Mouse (Mus musculus) urinary bladder, postnatal 14 days (tissue): ENCODE measurements around the gene Gm3409.
"Not testable (repeated sequence)": the region's sequence is repeated elsewhere in the genome, so short reads cannot be mapped to it uniquely, and the experiment has no call there.

Source experiments
- DNase-seq: peaks from one replicate; pipeline ENCODE4 v3.0.0; 2021; ENCODE audit warnings: low spot score

Gene Gm3409

DNA sequence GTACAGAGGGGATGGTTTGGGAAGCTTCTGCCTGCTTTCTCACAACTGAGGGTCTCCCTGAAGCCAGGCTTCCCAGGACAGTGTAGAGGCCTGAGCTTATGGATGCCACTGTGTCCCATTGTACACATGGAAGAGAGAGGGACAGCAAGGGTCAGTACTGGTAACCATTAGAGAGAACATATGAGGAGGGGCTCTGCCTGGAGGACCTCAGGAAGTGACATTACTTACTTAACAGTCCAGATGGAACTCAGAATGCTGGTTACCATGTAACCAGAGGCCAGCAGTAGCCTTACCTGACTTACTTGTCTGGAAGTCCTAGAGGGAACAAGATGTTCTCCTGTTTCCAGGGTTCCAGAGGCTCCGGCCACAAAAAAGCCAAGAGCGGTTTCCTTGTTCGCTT, at the start of gene Gm3409:
Gm3409 (plus strand) TSS at position 301 of the 400 bp plus-strand sequence.
- not testable (repeated sequence) for DNase-seq

DNA sequence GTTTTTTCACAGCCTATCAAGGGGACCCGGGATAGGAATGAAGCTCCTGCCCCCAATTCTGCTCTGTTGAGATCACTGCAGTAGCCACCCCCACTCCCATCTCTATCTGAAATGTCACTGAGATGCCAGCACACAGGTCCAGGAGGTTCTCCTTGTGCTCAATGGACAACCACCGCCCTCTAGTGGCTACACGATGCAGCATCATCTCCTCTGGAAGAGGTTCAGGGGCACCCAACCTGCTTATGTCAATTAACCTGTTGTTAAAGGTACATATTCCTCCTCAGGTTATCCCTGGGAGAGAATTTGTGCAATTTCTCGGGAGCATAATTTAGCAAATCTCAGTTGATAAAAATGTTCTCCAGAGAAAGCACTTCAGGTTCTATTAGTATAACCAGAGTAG, 48.5 kb upstream of the Gm3409 start:
- peak; percentile 22 for DNase-seq

GRCm38 (mm10) chr5:146491063-146491462, 46.4 kb upstream of the Gm3409 start, which contains the start of gene Gm6370:
Gene Gm6370 (plus strand): TSS chr5:146491363.
- not testable (repeated sequence) for DNase-seq

GRCm38 (mm10) chr5:146502099-146502498, 35.3 kb upstream of the Gm3409 start, which contains the start of gene 4930449I24Rik:
Gene 4930449I24Rik (plus strand): TSS chr5:146502399.
- DNase-seq: not testable (repeated sequence)

DNA sequence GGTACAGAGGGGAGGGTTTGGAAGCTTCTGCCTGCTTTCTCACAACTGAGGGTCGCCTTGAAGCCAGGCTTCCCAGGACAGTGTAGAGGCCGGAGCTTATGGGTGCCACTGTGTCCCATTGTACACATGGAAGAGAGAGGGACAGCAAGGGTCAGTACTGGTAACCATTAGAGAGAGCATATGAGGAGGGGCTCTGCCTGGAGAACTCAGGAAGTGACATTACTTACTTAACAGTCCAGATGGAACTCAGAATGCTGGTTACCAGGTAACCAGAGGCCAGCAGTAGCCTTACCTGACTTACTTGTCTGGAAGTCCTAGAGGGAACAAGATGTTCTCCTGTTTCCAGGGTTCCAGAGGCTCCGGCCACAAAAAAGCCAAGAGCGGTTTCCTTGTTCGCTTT, 23.6 kb upstream of the Gm3409 start, which contains the start of gene Gm3402:
Gm3402 (plus strand) TSS at position 301 of the 400 bp plus-strand sequence.
- DNase-seq: not testable (repeated sequence)

GRCm38 (mm10) chr5:146525501-146525900, 11.9 kb upstream of the Gm3409 start, which contains the start of gene Gm3404:
Gene Gm3404 (plus strand): TSS chr5:146525801.
- not testable (repeated sequence) for DNase-seq

DNA sequence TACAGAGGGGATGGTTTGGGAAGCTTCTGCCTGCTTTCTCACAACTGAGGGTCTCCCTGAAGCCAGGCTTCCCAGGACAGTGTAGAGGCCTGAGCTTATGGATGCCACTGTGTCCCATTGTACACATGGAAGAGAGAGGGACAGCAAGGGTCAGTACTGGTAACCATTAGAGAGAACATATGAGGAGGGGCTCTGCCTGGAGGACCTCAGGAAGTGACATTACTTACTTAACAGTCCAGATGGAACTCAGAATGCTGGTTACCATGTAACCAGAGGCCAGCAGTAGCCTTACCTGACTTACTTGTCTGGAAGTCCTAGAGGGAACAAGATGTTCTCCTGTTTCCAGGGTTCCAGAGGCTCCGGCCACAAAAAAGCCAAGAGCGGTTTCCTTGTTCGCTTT, 18.4 kb downstream of the Gm3409 start, which contains the start of gene Gm3415:
Gm3415 (plus strand) TSS at position 301 of the 400 bp plus-strand sequence.
- not testable (repeated sequence) for DNase-seq

DNA sequence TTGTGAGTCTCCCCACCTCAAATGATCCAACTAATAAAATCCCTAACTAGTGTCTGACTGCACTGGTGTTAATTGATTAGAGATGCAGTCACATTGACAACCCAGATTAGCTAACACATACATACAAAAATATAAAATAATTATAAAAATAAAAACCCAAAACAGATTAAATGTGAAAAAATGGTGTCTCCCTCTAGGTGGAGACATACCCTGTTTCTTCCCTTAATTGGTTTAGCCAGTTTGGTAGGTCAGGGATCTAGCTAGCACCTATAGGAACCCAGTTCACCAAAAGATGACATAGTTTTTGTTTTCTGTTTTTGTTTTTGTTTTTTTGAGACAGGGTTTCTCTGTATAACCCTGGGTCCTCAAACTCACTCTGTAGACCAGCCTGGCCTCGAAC, 26.8 kb downstream of the Gm3409 start:
- no peak for DNase-seq

- no peak for DNase-seq
Observed at GRCm38 (mm10) chr5:146567054-146567453, 29.6 kb downstream of the Gm3409 start.

DNA sequence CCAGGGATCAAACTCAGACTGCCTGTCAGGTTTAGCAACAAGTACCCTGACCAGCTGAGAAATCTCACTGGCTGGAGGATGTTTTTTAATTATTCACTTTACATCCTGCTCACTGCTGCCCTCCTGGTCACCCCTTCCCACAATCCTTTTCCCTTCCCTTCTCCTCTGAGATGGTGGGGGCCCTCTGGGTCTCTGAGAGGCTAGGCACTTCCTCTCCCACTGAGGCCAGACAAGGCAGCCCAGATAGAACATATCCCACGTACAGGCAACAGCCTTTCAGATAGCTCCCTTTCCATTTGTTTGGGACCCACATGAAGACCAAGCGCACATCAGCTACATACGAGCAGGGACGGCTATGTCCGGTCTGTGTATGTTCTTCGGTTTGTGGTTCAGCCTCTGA, 32.7 kb downstream of the Gm3409 start:
- not testable (repeated sequence) for DNase-seq

- not testable (repeated sequence) for DNase-seq
Observed at GRCm38 (mm10) chr5:146571830-146572734, 34.6 kb downstream of the Gm3409 start.

DNA sequence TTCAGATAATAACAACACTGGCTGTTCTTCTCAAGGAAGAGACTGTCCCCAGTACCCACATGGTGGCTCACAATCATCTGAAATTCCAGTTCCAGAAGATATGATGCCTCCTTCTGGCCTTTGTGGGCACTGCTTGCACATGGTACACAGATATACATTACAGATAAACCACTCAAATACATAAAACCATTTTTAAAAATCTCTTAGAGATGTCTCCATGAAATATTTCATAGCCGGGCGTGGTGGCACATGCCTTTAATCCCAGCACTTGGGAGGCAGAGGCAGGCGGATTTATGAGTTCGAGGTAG, 35.2 kb downstream of the Gm3409 start:
- DNase-seq: not testable (repeated sequence)

GRCm38 (mm10) chr5:146576668-146577067, 39.2 kb downstream of the Gm3409 start:
- DNase-seq: no peak

- DNase-seq: no peak
Observed at GRCm38 (mm10) chr5:146584156-146584477, 46.7 kb downstream of the Gm3409 start.

GRCm38 (mm10) chr5:146584478-146585306, 47.2 kb downstream of the Gm3409 start, which contains the start of gene Gpr12:
Gene Gpr12 (minus strand): TSS chr5:146585239.
- DNase-seq: no peak

GRCm38 (mm10) chr5:146585307-146585651, 47.8 kb downstream of the Gm3409 start:
- DNase-seq: no peak

DNA sequence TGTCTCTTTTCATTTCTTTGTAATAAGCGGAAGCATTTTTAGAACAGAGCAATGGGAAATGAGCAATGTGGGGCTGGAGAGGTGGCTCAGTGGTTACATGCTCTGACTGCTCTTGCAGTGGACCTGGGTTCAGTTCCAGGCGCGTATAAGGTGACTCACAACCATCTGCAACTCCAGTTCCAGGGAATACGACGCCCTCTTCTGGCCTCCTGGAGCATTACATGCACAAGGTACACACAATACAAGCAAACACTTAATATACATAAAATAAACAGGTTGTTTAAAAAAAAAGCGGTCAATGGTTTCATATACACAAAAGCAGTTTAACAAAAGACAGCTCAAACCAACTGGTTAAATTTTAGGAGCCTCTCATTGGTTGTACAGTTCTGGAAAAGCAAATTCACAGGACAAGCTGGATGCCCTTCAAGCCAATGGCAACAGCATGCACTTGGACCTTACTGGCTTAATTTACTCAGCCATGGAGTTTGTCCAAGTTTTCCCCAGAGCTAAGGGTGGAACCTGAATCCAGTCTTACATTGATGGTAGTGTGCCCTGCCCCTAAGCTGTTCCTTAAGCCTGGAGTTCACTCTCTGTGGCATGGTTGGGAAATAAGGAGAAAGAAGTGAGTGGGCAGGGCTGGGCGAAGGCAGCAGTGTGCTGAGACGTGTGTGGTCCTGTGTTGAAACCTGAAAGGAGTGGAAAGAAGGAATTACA, 49.1 kb downstream of the Gm3409 start:
- no peak for DNase-seq
